Comparison of ENCODE assay signal across 19 mouse cellular contexts in the genomic region with DNA sequence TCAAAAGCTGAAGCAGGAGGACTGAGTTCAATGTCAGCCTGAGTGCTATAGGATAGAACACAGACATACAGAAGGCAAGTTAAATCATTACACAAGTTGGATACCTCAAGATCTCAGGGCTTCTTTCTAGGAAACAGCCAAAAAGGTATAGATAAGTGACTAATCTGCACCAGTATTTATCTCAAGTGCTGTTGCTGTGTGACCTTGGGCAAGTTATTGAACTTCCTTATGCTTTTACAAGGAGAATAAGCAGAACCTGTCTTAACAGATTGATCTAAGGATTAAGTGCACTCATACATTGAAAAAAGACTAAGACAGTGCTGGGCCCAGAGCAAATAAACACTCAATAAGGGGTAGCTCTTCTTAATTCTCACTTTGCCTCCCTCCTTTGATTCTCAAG. TPM values are rescaled to one million over a fixed set of nuclear protein-coding genes. Genes with fewer than 3 reads are reported as not detected.
A peak's percentile ranks its signal among the peaks of the same experiment; 100 is the strongest.
DNase-seq lines count a peak whose midpoint lies in the region; TF ChIP-seq lines count a peak whose summit lies in the region.
"Had no signal": no experiment of that assay in that cellular context is flagged by ENCODE, and none has a peak within 500 bp of the region (broad histone marks: within the 10 kb centered on the region; RNA-seq: fewer than 3 reads in every experiment).

No protein-coding gene starts in this region.

- H3K79me2 ChIP-seq in MEL (ENCODE audit: control insufficient read depth, insufficient read depth, low read length, poor library complexity), result peaks cover 20% of the 10 kb centered on the region

- no peak for TF ChIP-seq RAD21 in MEL (IDR thresholded peaks at IDR 0.05; ENCODE audit: low read depth, low read length)

- H3K27ac ChIP-seq in layer of hippocampus, adult 2 months, result peak overlapping the region; percentile 71
- 0 out of 2 replicates have a peak overlapping the region, but pooled peaks have one; percentile 9 for H3K27ac ChIP-seq in testis, adult 2 months (ENCODE audit: control insufficient read depth, insufficient read depth, low read depth, low read length)
- no peak overlapping the region for H3K27ac ChIP-seq in MEL (ENCODE audit: control insufficient read depth, low read depth, low read length)

- H3K36me3 ChIP-seq in testis, adult 2 months (ENCODE audit: control insufficient read depth, insufficient read depth, low read length), result no peaks in the 10 kb centered on the region
- H3K36me3 ChIP-seq in MEL (ENCODE audit: control insufficient read depth in 1 of 2, insufficient read depth in 2 of 2, low read length in 2 of 2), result peaks cover 2 to 30% of the 10 kb centered on the region in 2 experiments; a peak in 3 of 4 replicates

- H3K4me3 ChIP-seq in layer of hippocampus, adult 2 months, result no peak overlapping the region
- no peak overlapping the region for H3K4me3 ChIP-seq in testis, adult 2 months (ENCODE audit: control insufficient read depth, low read depth, low read length)
- no peak overlapping the region for H3K4me3 ChIP-seq in MEL (ENCODE audit: control insufficient read depth in 1 of 2, insufficient read depth in 1 of 2, low read depth in 2 of 2, low read length in 2 of 2)

- H3K27me3 ChIP-seq in testis, adult 2 months (ENCODE audit: control insufficient read depth, insufficient read depth, low read length), result no peaks in the 10 kb centered on the region
- H3K27me3 ChIP-seq in MEL (ENCODE audit: control insufficient read depth in 1 of 2, insufficient read depth in 2 of 2, low read length in 2 of 2), result no peaks in the 10 kb centered on the region
- H3K27me3 ChIP-seq: CH12.LX, Patski had no signal

- H3K9ac ChIP-seq in MEL (ENCODE audit: control insufficient read depth, low read depth, low read length, poor library complexity, severe bottlenecking), result no peak overlapping the region

- H3K4me1 ChIP-seq in testis, adult 2 months (ENCODE audit: control insufficient read depth, insufficient read depth, low read length), result no peaks in the 10 kb centered on the region; the same call in 1 of the 2 replicates
- peaks cover 24% of the 10 kb centered on the region in 2 experiments for H3K4me1 ChIP-seq in MEL (ENCODE audit: control insufficient read depth in 1 of 2, insufficient read depth in 2 of 2, low read length in 2 of 2)

- peak; percentile 65 to 70 for TF ChIP-seq EP300 in MEL (IDR thresholded peaks at IDR 0.05; ENCODE audit: low read depth in 1 of 2, low read length in 2 of 2)

- no peak for DNase-seq in layer of hippocampus, adult 2 months (ENCODE audit: low spot score in 2 of 2)
- DNase-seq in layer of hippocampus, postnatal 25 days (ENCODE audit: extremely low spot score in 1 of 2, low spot score in 1 of 2), result no peak
- no peak for DNase-seq in testis, postnatal 10 days (ENCODE audit: low spot score)
- peak; percentile 50 for DNase-seq in MEL (ENCODE audit: low read depth, low spot score)
- DNase-seq in thymus, postnatal 36 days, result no peak
- DNase-seq: adrenal gland, adult 2 months; adrenal gland, adult 8-10 months; adrenal gland, postnatal 10 days; adrenal gland, postnatal 14 days; adrenal gland, postnatal 25 days; B cell, adult 2 months; cerebellum, adult 11 months; cerebellum, adult 11-12 months; cerebellum, adult 18-20 months; cerebellum, adult 2 months had no signal

- TF ChIP-seq CTCF in layer of hippocampus, adult 2 months (conservative IDR thresholded peaks at IDR 0.05), result no peak
- no peak for TF ChIP-seq CTCF in testis, adult 2 months (IDR thresholded peaks at IDR 0.05; ENCODE audit: control insufficient read depth, insufficient read depth, insufficient replicate concordance, low read depth, low read length)
- TF ChIP-seq CTCF in MEL (IDR thresholded peaks at IDR 0.05 in 2 of 3, conservative IDR thresholded peaks at IDR 0.05 in 1 of 3; ENCODE audit: control insufficient read depth in 1 of 3, insufficient read depth in 1 of 3, low read depth in 2 of 3, low read length in 3 of 3, poor library complexity in 1 of 3, severe bottlenecking in 1 of 3), result no peak

- H3K9me3 ChIP-seq in MEL (replicated peaks; ENCODE audit: insufficient read depth, low read length), result no peaks in the 10 kb centered on the region
- H3K9me3 ChIP-seq: G1E had no signal

- TF ChIP-seq POLR2A in testis, adult 2 months (IDR thresholded peaks at IDR 0.05; ENCODE audit: control insufficient read depth, low read depth, low read length), result no peak
- TF ChIP-seq POLR2A in MEL (IDR thresholded peaks at IDR 0.05; ENCODE audit: control insufficient read depth in 1 of 2, insufficient read depth in 1 of 2, low read depth in 1 of 2, low read length in 2 of 2, poor library complexity in 1 of 2), result no peak

TF ChIP-seq in MEL, 35 proteins besides CTCF, POLR2A, EP300 and RAD21:
- TF ChIP-seq GABPA (IDR thresholded peaks at IDR 0.05; ENCODE audit: low read depth, low read length) (no peak), MYC (IDR thresholded peaks at IDR 0.05; ENCODE audit: low read depth, low read length) (no peak), MXI1 (IDR thresholded peaks at IDR 0.05; ENCODE audit: low read depth, low read length) (no peak), MAFK (IDR thresholded peaks at IDR 0.05; ENCODE audit: borderline replicate concordance, low read depth, low read length) (no peak), ZC3H11A (IDR thresholded peaks at IDR 0.05; ENCODE audit: low read depth, low read length) (no peak), USF1 (IDR thresholded peaks at IDR 0.05; ENCODE audit: low read depth, low read length) (no peak), SMC3 (IDR thresholded peaks at IDR 0.05; ENCODE audit: low read depth, low read length) (no peak), RCOR1 (IDR thresholded peaks at IDR 0.05; ENCODE audit: low read depth, low read length) (peak; percentile 86), NRF1 (IDR thresholded peaks at IDR 0.05; ENCODE audit: insufficient read depth, low read depth, low read length, poor library complexity, severe bottlenecking) (no peak), E2F4 (IDR thresholded peaks at IDR 0.05; ENCODE audit: borderline replicate concordance, low read depth, low read length) (no peak), MAZ (IDR thresholded peaks at IDR 0.05; ENCODE audit: low read depth, low read length) (no peak), TBP (IDR thresholded peaks at IDR 0.05; ENCODE audit: low read depth, low read length) (no peak), JUND (IDR thresholded peaks at IDR 0.05; ENCODE audit: low read depth, low read length) (no peak), UBTF (IDR thresholded peaks at IDR 0.05; ENCODE audit: borderline replicate concordance, insufficient read depth, low read depth, low read length) (no peak), BHLHE40 (IDR thresholded peaks at IDR 0.05; ENCODE audit: borderline replicate concordance, low read depth, low read length) (peak; percentile 29; the same call in 1 of the 2 replicates), GATA1 (IDR thresholded peaks at IDR 0.05; ENCODE audit: low read depth, low read length) (peak; percentile 87), ELF1 (IDR thresholded peaks at IDR 0.05; ENCODE audit: low read depth, low read length) (0 out of 2 replicates have a peak, but pooled peaks have one; percentile 41), CHD1 (IDR thresholded peaks at IDR 0.05; ENCODE audit: low read depth, low read length) (no peak), TAL1 (IDR thresholded peaks at IDR 0.05; ENCODE audit: low read length) (no peak), NELFE (IDR thresholded peaks at IDR 0.05; ENCODE audit: low read depth, low read length) (no peak), ZKSCAN1 (IDR thresholded peaks at IDR 0.05; ENCODE audit: low read depth, low read length) (no peak), USF2 (IDR thresholded peaks at IDR 0.05; ENCODE audit: borderline replicate concordance in 1 of 2, insufficient read depth in 1 of 2, low read depth in 1 of 2, low read length in 2 of 2) (no peak), MEF2A (IDR thresholded peaks at IDR 0.05; ENCODE audit: extremely low read depth, insufficient replicate concordance, low read depth, low read length, poor library complexity, severe bottlenecking) (no peak), ZMIZ1 (IDR thresholded peaks at IDR 0.05; ENCODE audit: low read depth, low read length) (no peak), POLR2AphosphoS5 (IDR thresholded peaks at IDR 0.05; ENCODE audit: borderline replicate concordance, low read depth, low read length) (no peak), POLR2AphosphoS2 (IDR thresholded peaks at IDR 0.05; ENCODE audit: low read length) (no peak), ETS1 (IDR thresholded peaks at IDR 0.05; ENCODE audit: low read depth, low read length) (0 out of 2 replicates have a peak, but pooled peaks have one; percentile 24), CHD2 (IDR thresholded peaks at IDR 0.05; ENCODE audit: low read length) (no peak), SIN3A (IDR thresholded peaks at IDR 0.05; ENCODE audit: low read length) (peak; percentile 62), KAT2A (conservative IDR thresholded peaks at IDR 0.05; ENCODE audit: low read depth, low read length) (no peak), ZNF384 (IDR thresholded peaks at IDR 0.05; ENCODE audit: low read depth, low read length) (no peak; the same call in 1 of the 2 replicates), TCF12 (IDR thresholded peaks at IDR 0.05; ENCODE audit: low read depth, low read length) (peak; percentile 59), HCFC1 (IDR thresholded peaks at IDR 0.05; ENCODE audit: low read depth, low read length) (no peak), MYB (IDR thresholded peaks at IDR 0.05; ENCODE audit: low read depth, low read length) (no peak)

RNA-seq across cellular contexts. Expression of gene Nf2, which starts 22.0 kb away (rescaled TPM):
- total RNA-seq in layer of hippocampus, adult 2 months (2021), result 100 to 1,000 TPM in 1 of 2 experiments, 10 to 100 TPM in 1; 91.2 to 102 TPM
- total RNA-seq in layer of hippocampus, postnatal 25 days (2021), result 100 to 1,000 TPM; 102 to 107 TPM
- polyA plus RNA-seq in testis, adult 2 months (2012; rRNA removed), result 90.2 and 92.5 TPM in 2 replicates
- total RNA-seq in MEL (2012; rRNA removed), result 70.3 and 73.6 TPM in 2 replicates
- 100 to 1,000 TPM in 1 of 2 experiments, 10 to 100 TPM in 1; 95.6 to 246 TPM for polyA plus RNA-seq in MEL (2012; ENCODE audit: insufficient read depth in 1 of 2, insufficient read length in 2 of 2, low read depth in 1 of 2, low replicate concordance in 2 of 2, missing spikeins in 1 of 2)

RNA-seq across cellular contexts. Expression of gene Nipsnap1, which starts 46.4 kb away (rescaled TPM):
- total RNA-seq in layer of hippocampus, adult 2 months (2021), result 10 to 100 TPM; 91.7 to 96.6 TPM
- total RNA-seq in layer of hippocampus, postnatal 25 days (2021), result 10 to 100 TPM; 80.6 to 95.5 TPM
- polyA plus RNA-seq in testis, adult 2 months (2012; rRNA removed), result 2.7 and 3.7 TPM in 2 replicates
- total RNA-seq in MEL (2012; rRNA removed), result 13.7 and 14.9 TPM in 2 replicates
- polyA plus RNA-seq in MEL (2012; ENCODE audit: insufficient read depth in 1 of 2, insufficient read length in 2 of 2, low read depth in 1 of 2, low replicate concordance in 2 of 2, missing spikeins in 1 of 2), result 10 to 100 TPM in 1 of 2 experiments, not detected in 1; 22.9 TPM
